Mouse (Mus musculus) thymus, postnatal 0 days (tissue): ENCODE data around the gene Mpp1. TPM values are rescaled to one million over a fixed set of nuclear protein-coding genes. Genes with fewer than 3 reads are reported as not detected.

ENCODE experiments used
- DNase-seq: peaks from one replicate; pipeline ENCODE4 v3.0.0-alpha.2; 2015; ENCODE audit warnings: low spot score
- polyA plus RNA-seq: library from polyadenylated mRNA; unstranded; fragments of >200 nt; fragmentation: Nextera tagmentation; extraction: Ambion mirVana; gene quantifications from 2 replicates; pipeline ENCODE4 v1.2.1, GENCODE M21; 2015

Mpp1 gene
- polyA plus RNA-seq, 1 experiment from 2014 or later = 96.7 TPM

- peak; percentile 61 for DNase-seq
These were observed 45.9 kb downstream of the Mpp1 start, which contains the start of gene Gab3 for GRCm38 (mm10) chrX:75084774-75085508. Gene Gab3 (minus strand): TSS chrX:75085458.

- DNase-seq = peak; percentile 21
These were observed 46.6 kb downstream of the Mpp1 start for GRCm38 (mm10) chrX:75083982-75084773.

GRCm38 (mm10) chrX:75082351-75082750, 48.5 kb downstream of the Mpp1 start:
- no peak for DNase-seq

Other genes with a start within 250 kb of the Mpp1 start
- 3.4 and 3.6 TPM in 2 replicates for gene Gab3, start 45.6 kb downstream of the Mpp1 start, polyA plus RNA-seq
- gene Dkc1, start 35.2 kb downstream of the Mpp1 start, polyA plus RNA-seq = 137 and 165 TPM in 2 replicates
- not detected in 2 replicates for gene Smim9, start 32.8 kb upstream of the Mpp1 start, polyA plus RNA-seq